13 mouse cellular contexts compared by ENCODE assay signal in genomic region chr6:140498958-140499357, GRCm38 (mm10).
"Had no signal": no experiment of that assay in that cellular context is flagged by ENCODE, and none has a peak within 500 bp of the region (broad histone marks: within the 10 kb centered on the region; RNA-seq: fewer than 3 reads in every experiment).

No protein-coding gene starts in this region.

- H3K9me3 ChIP-seq: limb, embryonic 10.5 days; limb, embryonic 13.5 days; liver, embryonic 13.5 days had no signal

- H3K36me3 ChIP-seq: liver, embryonic 13.5 days had no signal

- DNase-seq: kidney, postnatal 14 days; kidney, postnatal 4 days; liver; liver, embryonic 13.5 days; lung, embryonic 14.5 days; lung, postnatal 14 days; lung, postnatal 4 days; midbrain, embryonic 14.5 days; thymus, adult 18-20 months; thymus, postnatal 36 days had no signal

- H3K9ac ChIP-seq: limb, embryonic 13.5 days; liver, embryonic 13.5 days; lung, embryonic 14.5 days had no signal

- H3K27me3 ChIP-seq: limb, embryonic 13.5 days; liver, embryonic 13.5 days had no signal

- H3K4me3 ChIP-seq: limb, embryonic 10.5 days; limb, embryonic 13.5 days; liver, embryonic 13.5 days had no signal

- H3K27ac ChIP-seq: limb, embryonic 10.5 days; limb, embryonic 13.5 days; liver, embryonic 13.5 days had no signal

- H3K4me1 ChIP-seq: limb, embryonic 13.5 days; liver, embryonic 13.5 days had no signal

- H3K4me2 ChIP-seq: limb, embryonic 13.5 days; liver, embryonic 13.5 days; lung, embryonic 14.5 days; midbrain, embryonic 11.5 days had no signal
